Mouse (Mus musculus) liver, adult 2 months (tissue): ENCODE data around the gene Elovl5. TPM values are rescaled to one million over a fixed set of nuclear protein-coding genes. Genes with fewer than 3 reads are reported as not detected.

Experiments used
- DNase-seq: peaks from one replicate; pipeline ENCODE4 v3.0.0-alpha.2; 2011; ENCODE audit warnings: low read depth, low spot score; ENCODE audit errors: extremely low read depth
- H3K27ac ChIP-seq: fragments of 200-500 bp; replicated peaks from 2 replicates; pipeline ENCODE4 v1.5.1; 2012; ENCODE audit warnings: low read depth, mild to moderate bottlenecking, control low read depth, inconsistent platforms, low read length; ENCODE audit not compliant: insufficient read depth
- H3K27me3 ChIP-seq: fragments of 200-500 bp; 2 replicates; pipeline ENCODE4 v1.6.1; 2012; ENCODE audit warnings: mild to moderate bottlenecking, moderate library complexity, low read length, inconsistent platforms; ENCODE audit not compliant: control insufficient read depth, insufficient read depth
- H3K36me3 ChIP-seq: fragments of 200-500 bp; 2 replicates; pipeline ENCODE4 v1.6.1; 2012; ENCODE audit warnings: low read length, inconsistent platforms; ENCODE audit not compliant: control insufficient read depth, insufficient read depth
- H3K4me1 ChIP-seq: fragments of 200-500 bp; 2 replicates; pipeline ENCODE4 v1.6.1; 2011; ENCODE audit warnings: low read length; ENCODE audit not compliant: control insufficient read depth, insufficient read depth
- H3K4me3 ChIP-seq: fragments of 200-500 bp; 2 replicates; pipeline ENCODE4 v1.5.1; 2011; ENCODE audit warnings: low read depth, mild to moderate bottlenecking, control low read depth, low read length, moderate library complexity; ENCODE audit not compliant: insufficient read depth
- H3K79me2 ChIP-seq: fragments of 200-500 bp; 2 replicates; pipeline ENCODE4 v1.6.1; 2012; ENCODE audit warnings: inconsistent platforms, mild to moderate bottlenecking, low read length, moderate library complexity; ENCODE audit not compliant: control insufficient read depth, insufficient read depth
- H3K9ac ChIP-seq: fragments of 200-500 bp; 2 replicates; pipeline ENCODE4 v1.6.1; 2012; ENCODE audit warnings: low read depth, mild to moderate bottlenecking, control low read depth, inconsistent platforms, low read length
- CTCF ChIP-seq: fragments of 200-500 bp; IDR thresholded peaks from 2 replicates; pipeline ENCODE4 v1.5.1; 2011; ENCODE audit warnings: low read depth, low read length, control low read depth
- POLR2A ChIP-seq: fragments of 200-500 bp; IDR thresholded peaks from 2 replicates; pipeline ENCODE4 v1.6.1; 2011; ENCODE audit warnings: low read length, control low read depth; ENCODE audit not compliant: insufficient read depth; ENCODE audit errors: extremely low read depth
- WGBS: fragments of 180-500 bp; shearing (Covaris S2); methylation state at CpG from one replicate; pipeline ENCODE4 v1.1.7; 2018; 5-methylcytosine and 5-hydroxymethylcytosine counted together
- polyA plus RNA-seq: library from polyadenylated mRNA; depleted of rRNA; stranded (reverse); fragments of >200 nt; gene quantifications from 2 replicates; pipeline ENCODE4 v1.2.3, GENCODE M21; 2012
- total RNA-seq: library from RNA; depleted of rRNA; stranded (reverse); fragments of >200 nt; gene quantifications from 2 replicates; pipeline ENCODE4 v1.2.3, GENCODE M21; 2014

Gene Elovl5
- total and polyA plus RNA-seq, 2 experiments = 228 to 322 TPM

GRCm38 (mm10) chr9:78005481-78005880 is 88.3 kb downstream of the Elovl5 start:
- no peak overlapping the region for H3K4me3 ChIP-seq
- peaks cover 6% of the 10 kb centered on the region; the same call in 1 of the 2 replicates for H3K4me1 ChIP-seq
- H3K79me2 ChIP-seq = no peaks in the 10 kb centered on the region
- 56% methylated on average over 3 of the region's 3 CpGs for WGBS
- H3K27me3 ChIP-seq = no peaks in the 10 kb centered on the region
- DNase-seq = no peak
- H3K27ac ChIP-seq = no peak overlapping the region
- H3K36me3 ChIP-seq = no peaks in the 10 kb centered on the region
- TF ChIP-seq POLR2A (no peak), CTCF (peak; percentile 57)
- no peak overlapping the region for H3K9ac ChIP-seq

GRCm38 (mm10) chr9:78006209-78007001 is 89.2 kb downstream of the Elovl5 start:
- Histone ChIP-seq H3K36me3 (no peaks in the 10 kb centered on the region), H3K4me3 (no peak overlapping the region), H3K9ac (peak overlapping the region; percentile 37; the same call in 1 of the 2 replicates), H3K4me1 (peaks cover 6% of the 10 kb centered on the region; the same call in 1 of the 2 replicates), H3K79me2 (no peaks in the 10 kb centered on the region), H3K27ac (no peak overlapping the region), H3K27me3 (no peaks in the 10 kb centered on the region)
- peak; percentile 74 for DNase-seq
- 24% methylated on average over 19 of the region's 19 CpGs for WGBS
- TF ChIP-seq CTCF (peak; percentile 96), POLR2A (no peak)

GRCm38 (mm10) chr9:78009382-78009781 is 92.2 kb downstream of the Elovl5 start:
- TF ChIP-seq POLR2A (no peak), CTCF (no peak)
- 91% methylated on average over 7 of the region's 7 CpGs for whole genome bisulfite sequencing
- DNase-seq = no peak
- H3K27ac ChIP-seq = no peak overlapping the region
- H3K36me3 ChIP-seq = no peaks in the 10 kb centered on the region
- no peaks in the 10 kb centered on the region for H3K27me3 ChIP-seq
- no peak overlapping the region for H3K4me3 ChIP-seq
- H3K79me2 ChIP-seq = no peaks in the 10 kb centered on the region
- peaks cover 6% of the 10 kb centered on the region; the same call in 1 of the 2 replicates for H3K4me1 ChIP-seq
- H3K9ac ChIP-seq = no peak overlapping the region

- Histone ChIP-seq H3K79me2 (no peaks in the 10 kb centered on the region), H3K4me3 (no peak overlapping the region), H3K27ac (no peak overlapping the region), H3K4me1 (peaks cover 6% of the 10 kb centered on the region; the same call in 1 of the 2 replicates), H3K9ac (no peak overlapping the region), H3K27me3 (no peaks in the 10 kb centered on the region), H3K36me3 (no peaks in the 10 kb centered on the region)
- 86% methylated on average over 5 of the region's 5 CpGs for WGBS
- DNase-seq = no peak
- no peak for TF ChIP-seq POLR2A
- TF ChIP-seq CTCF = no peak
These were observed 93.0 kb downstream of the Elovl5 start for GRCm38 (mm10) chr9:78010187-78010586.

- Histone ChIP-seq H3K27ac (no peak overlapping the region), H3K4me3 (no peak overlapping the region), H3K79me2 (no peaks in the 10 kb centered on the region), H3K4me1 (peaks cover 6% of the 10 kb centered on the region; the same call in 1 of the 2 replicates), H3K27me3 (no peaks in the 10 kb centered on the region), H3K36me3 (no peaks in the 10 kb centered on the region), H3K9ac (no peak overlapping the region)
- 91% methylated on average over 10 of the region's 10 CpGs for WGBS
- TF ChIP-seq CTCF (no peak), POLR2A (no peak)
- DNase-seq = no peak
These were observed 93.5 kb downstream of the Elovl5 start for GRCm38 (mm10) chr9:78010707-78011106.

GRCm38 (mm10) chr9:78012066-78012465 is 94.9 kb downstream of the Elovl5 start:
- H3K79me2 ChIP-seq = no peaks in the 10 kb centered on the region
- no peak overlapping the region for H3K4me3 ChIP-seq
- H3K4me1 ChIP-seq = no peaks in the 10 kb centered on the region; the same call in 1 of the 2 replicates
- TF ChIP-seq CTCF = no peak
- no peak for DNase-seq
- H3K27ac ChIP-seq = no peak overlapping the region
- H3K27me3 ChIP-seq = no peaks in the 10 kb centered on the region
- 85% methylated on average over 4 of the region's 4 CpGs for WGBS
- H3K9ac ChIP-seq = no peak overlapping the region
- H3K36me3 ChIP-seq = no peaks in the 10 kb centered on the region
